Mouse (Mus musculus) urinary bladder, adult 2 months (tissue): ENCODE results near the gene Mmd. TPM values are rescaled to one million over a fixed set of nuclear protein-coding genes. Genes with fewer than 3 reads are reported as not detected.

Source experiments
- DNase-seq: peaks from one replicate; pipeline ENCODE4 v3.0.0; 2022; ENCODE audit warnings: low spot score
- polyA plus RNA-seq: library from polyadenylated mRNA; depleted of rRNA; stranded (reverse); fragments of >200 nt; gene quantifications from 2 replicates; pipeline ENCODE4 v1.2.3, GENCODE M21; 2012; rRNA removed

The Mmd gene
- 58.0 and 63.6 TPM in 2 replicates for polyA plus RNA-seq

- DNase-seq, result peak; percentile 91
These were observed at the start of gene Mmd for GRCm38 (mm10) chr11:90249025-90249650. Mmd (plus strand) TSS chr11:90249456.

- no peak for DNase-seq
These were observed 48.4 kb upstream of the Mmd start for GRCm38 (mm10) chr11:90200826-90201225.

GRCm38 (mm10) chr11:90214246-90214645, 35.0 kb upstream of the Mmd start:
- DNase-seq, result no peak

GRCm38 (mm10) chr11:90220022-90220645, 29.1 kb upstream of the Mmd start:
- no peak for DNase-seq

- DNase-seq, result no peak
These were observed 28.5 kb upstream of the Mmd start for GRCm38 (mm10) chr11:90220750-90221149.

GRCm38 (mm10) chr11:90224914-90225470, 24.3 kb upstream of the Mmd start:
- DNase-seq, result no peak

GRCm38 (mm10) chr11:90227000-90227922, 22.0 kb upstream of the Mmd start:
- no peak for DNase-seq

GRCm38 (mm10) chr11:90228251-90228949, 20.9 kb upstream of the Mmd start:
- no peak for DNase-seq

- no peak for DNase-seq
These were observed 19.5 kb upstream of the Mmd start for GRCm38 (mm10) chr11:90229800-90230199.

GRCm38 (mm10) chr11:90230671-90231070, 18.6 kb upstream of the Mmd start:
- no peak for DNase-seq

- DNase-seq, result no peak
These were observed 17.6 kb upstream of the Mmd start for GRCm38 (mm10) chr11:90231631-90232030.

GRCm38 (mm10) chr11:90232685-90233084, 16.6 kb upstream of the Mmd start:
- no peak for DNase-seq

- DNase-seq, result no peak
These were observed 14.0 kb upstream of the Mmd start for GRCm38 (mm10) chr11:90235221-90235620.

GRCm38 (mm10) chr11:90237616-90238015, 11.6 kb upstream of the Mmd start:
- DNase-seq, result no peak

- no peak for DNase-seq
These were observed 10.6 kb upstream of the Mmd start for GRCm38 (mm10) chr11:90238657-90239056.

GRCm38 (mm10) chr11:90240652-90241330, 8.5 kb upstream of the Mmd start:
- DNase-seq, result no peak

GRCm38 (mm10) chr11:90241874-90242273, 7.4 kb upstream of the Mmd start:
- no peak for DNase-seq

- DNase-seq, result no peak
These were observed 6.0 kb upstream of the Mmd start for GRCm38 (mm10) chr11:90243300-90243699.

GRCm38 (mm10) chr11:90245630-90246029, 3.6 kb upstream of the Mmd start:
- no peak for DNase-seq

GRCm38 (mm10) chr11:90246676-90247075, 2.6 kb upstream of the Mmd start:
- no peak for DNase-seq

- no peak for DNase-seq
These were observed 1.5 kb upstream of the Mmd start for GRCm38 (mm10) chr11:90247793-90248192.
